ENCODE assay signal across 8 mouse cellular contexts in the genomic region with DNA sequence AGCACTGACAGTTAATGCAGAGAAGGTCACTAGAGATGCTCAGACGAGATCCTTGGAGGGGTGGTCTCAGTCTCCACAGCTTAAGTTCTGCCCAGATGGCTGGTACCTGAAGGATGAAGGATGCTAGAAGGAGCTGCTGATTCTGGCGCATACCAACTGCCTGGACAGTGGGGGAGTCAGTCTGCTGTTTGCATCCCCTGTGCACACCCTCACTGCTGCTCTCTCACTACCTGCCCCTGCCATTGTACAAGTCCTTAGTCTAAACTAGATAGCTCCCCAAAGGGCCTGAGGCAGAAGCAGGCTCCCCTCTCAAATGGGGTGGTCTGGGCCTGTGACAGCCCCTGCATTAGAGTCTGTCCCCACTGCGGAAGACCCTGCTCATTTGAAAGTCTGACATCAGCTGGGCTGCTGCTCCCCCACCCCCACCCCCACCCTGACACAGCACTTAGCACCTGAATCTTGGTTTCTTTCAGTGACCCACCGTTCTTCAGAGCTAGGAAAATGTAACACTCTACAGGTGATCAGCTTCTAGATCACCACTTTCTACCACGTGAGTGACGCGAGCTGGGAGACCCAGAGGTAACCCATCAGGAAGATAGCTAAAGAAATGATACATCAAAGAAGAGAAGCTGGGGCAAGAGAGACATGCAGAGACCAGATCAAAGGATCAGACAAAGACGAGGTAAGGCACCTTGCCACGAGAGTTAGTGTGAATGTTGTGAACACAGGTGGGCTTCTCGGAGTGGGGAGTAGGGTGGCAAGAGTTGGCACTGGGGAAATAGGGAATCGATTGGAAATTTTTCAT. TPM values are rescaled to one million over a fixed set of nuclear protein-coding genes. Genes with fewer than 3 reads are reported as not detected.
A peak's percentile ranks its signal among the peaks of the same experiment; 100 is the strongest.
DNase-seq lines count a peak whose midpoint lies in the region; ATAC-seq and TF ChIP-seq lines count a peak whose summit lies in the region.

A gene (minus strand): TSS at position 92 of the 805 bp plus-strand sequence.

- TF ChIP-seq RAD21 in MEL (IDR thresholded peaks at IDR 0.05; ENCODE audit: low read depth, low read length): no peak

- H3K9ac ChIP-seq in MEL (ENCODE audit: control insufficient read depth, low read depth, low read length, poor library complexity, severe bottlenecking): peak within 1 kb of the TSS; percentile 91
- H3K9ac ChIP-seq in embryonic facial prominence, embryonic 14.5 days (ENCODE audit: low read depth, low read length): peak within 1 kb of the TSS; percentile 73
- H3K9ac ChIP-seq in intestine, postnatal 0 days (ENCODE audit: low read depth, low read length): peak within 1 kb of the TSS; percentile 83
- H3K9ac ChIP-seq in liver, postnatal 0 days (replicated peaks): peak within 1 kb of the TSS; percentile 77
- no peak within 1 kb of the TSS for H3K9ac ChIP-seq in stomach, embryonic 15.5 days

- H3K27me3 ChIP-seq in heart, embryonic 10.5 days (ENCODE audit: insufficient read depth, poor library complexity, severe bottlenecking): no peaks in the 10 kb centered on the region
- H3K27me3 ChIP-seq in MEL (ENCODE audit: control insufficient read depth in 1 of 2, insufficient read depth in 2 of 2, low read length in 2 of 2): no peaks in the 10 kb centered on the region
- H3K27me3 ChIP-seq in embryonic facial prominence, embryonic 14.5 days (replicated peaks; ENCODE audit: control insufficient read depth, insufficient read depth, low read length): no peaks in the 10 kb centered on the region
- no peaks in the 10 kb centered on the region for H3K27me3 ChIP-seq in intestine, postnatal 0 days (replicated peaks; ENCODE audit: control insufficient read depth, insufficient read depth, low read length)
- H3K27me3 ChIP-seq in liver, postnatal 0 days (ENCODE audit: insufficient read depth, low read length): no peaks in the 10 kb centered on the region
- no peaks in the 10 kb centered on the region for H3K27me3 ChIP-seq in stomach, embryonic 15.5 days (replicated peaks)

- DNase-seq in heart, embryonic 10.5 days (ENCODE audit: low spot score): no peak
- DNase-seq in heart, adult 9 months (ENCODE audit: low spot score in 2 of 2): no peak
- no peak for DNase-seq in MEL (ENCODE audit: low read depth, low spot score)
- peak; percentile 55 for DNase-seq in embryonic facial prominence, embryonic 14.5 days (ENCODE audit: low spot score)
- DNase-seq in liver, postnatal 0 days: no peak

- no peak for TF ChIP-seq CTCF in MEL (IDR thresholded peaks at IDR 0.05 in 2 of 3, conservative IDR thresholded peaks at IDR 0.05 in 1 of 3; ENCODE audit: control insufficient read depth in 1 of 3, insufficient read depth in 1 of 3, low read depth in 2 of 3, low read length in 3 of 3, poor library complexity in 1 of 3, severe bottlenecking in 1 of 3)
- TF ChIP-seq CTCF in intestine, postnatal 0 days (IDR thresholded peaks at IDR 0.05; ENCODE audit: low read depth): no peak
- no peak for TF ChIP-seq CTCF in liver, postnatal 0 days (IDR thresholded peaks at IDR 0.05; ENCODE audit: low read depth)

- H3K27ac ChIP-seq in heart, embryonic 10.5 days: peak within 1 kb of the TSS; percentile 98
- H3K27ac ChIP-seq in MEL (ENCODE audit: control insufficient read depth, low read depth, low read length): no peak within 1 kb of the TSS; the same call in 1 of the 2 replicates
- peak within 1 kb of the TSS; percentile 97 for H3K27ac ChIP-seq in embryonic facial prominence, embryonic 14.5 days (replicated peaks; ENCODE audit: low read depth, low read length)
- H3K27ac ChIP-seq in intestine, postnatal 0 days (ENCODE audit: low read depth, low read length): peak within 1 kb of the TSS; percentile 92
- peak within 1 kb of the TSS; percentile 91 for H3K27ac ChIP-seq in liver, postnatal 0 days (ENCODE audit: low read depth)
- H3K27ac ChIP-seq in stomach, embryonic 15.5 days: peak within 1 kb of the TSS; percentile 98; the same call in 1 of the 2 replicates

- peaks cover 41% of the 10 kb centered on the region for H3K4me1 ChIP-seq in heart, embryonic 10.5 days
- H3K4me1 ChIP-seq in MEL (ENCODE audit: control insufficient read depth in 1 of 2, insufficient read depth in 2 of 2, low read length in 2 of 2): peaks cover 3 to 17% of the 10 kb centered on the region in 2 experiments
- H3K4me1 ChIP-seq in embryonic facial prominence, embryonic 14.5 days (ENCODE audit: control insufficient read depth, insufficient read depth, low read length): peaks cover 23% of the 10 kb centered on the region
- no peaks in the 10 kb centered on the region for H3K4me1 ChIP-seq in intestine, postnatal 0 days (replicated peaks; ENCODE audit: control insufficient read depth, insufficient read depth, low read length)
- peaks cover 32% of the 10 kb centered on the region for H3K4me1 ChIP-seq in liver, postnatal 0 days (ENCODE audit: insufficient read depth)
- peaks cover 20% of the 10 kb centered on the region for H3K4me1 ChIP-seq in stomach, embryonic 15.5 days

- no peaks in the 10 kb centered on the region; the same call in 1 of the 2 replicates for H3K79me2 ChIP-seq in MEL (ENCODE audit: control insufficient read depth, insufficient read depth, low read length, poor library complexity)

- peak; percentile 64 for ATAC-seq in embryonic facial prominence, embryonic 14.5 days (ENCODE audit: low read depth)
- ATAC-seq in intestine, postnatal 0 days: no peak
- no peak for ATAC-seq in liver, postnatal 0 days
- ATAC-seq in stomach, embryonic 15.5 days (ENCODE audit: insufficient read depth, low FRiP score, low read depth): 0 out of 2 replicates have a peak, but pooled peaks have one; percentile 2
- ATAC-seq in erythroid progenitor cell, adult 5-6 weeks (replicated peaks; ENCODE audit: low FRiP score, poor library complexity, severe bottlenecking): no peak

- peak within 1 kb of the TSS; percentile 75 for H3K4me2 ChIP-seq in embryonic facial prominence, embryonic 14.5 days (ENCODE audit: low read depth, low read length)
- peak within 1 kb of the TSS; percentile 89 for H3K4me2 ChIP-seq in intestine, postnatal 0 days (replicated peaks; ENCODE audit: low read depth)
- peak within 1 kb of the TSS; percentile 97 for H3K4me2 ChIP-seq in liver, postnatal 0 days (ENCODE audit: low read depth, low read length)
- peak within 1 kb of the TSS; percentile 92 for H3K4me2 ChIP-seq in stomach, embryonic 15.5 days

- no peak for TF ChIP-seq EP300 in MEL (IDR thresholded peaks at IDR 0.05; ENCODE audit: low read depth in 1 of 2, low read length in 2 of 2)
- no peak for TF ChIP-seq EP300 in liver, postnatal 0 days (IDR thresholded peaks at IDR 0.05; ENCODE audit: low read depth)

- H3K9me3 ChIP-seq in heart, embryonic 10.5 days: no peaks in the 10 kb centered on the region
- no peaks in the 10 kb centered on the region for H3K9me3 ChIP-seq in MEL (replicated peaks; ENCODE audit: insufficient read depth, low read length)
- no peaks in the 10 kb centered on the region for H3K9me3 ChIP-seq in embryonic facial prominence, embryonic 14.5 days (ENCODE audit: control insufficient read depth, low read length)
- no peaks in the 10 kb centered on the region for H3K9me3 ChIP-seq in intestine, postnatal 0 days (ENCODE audit: control insufficient read depth)
- H3K9me3 ChIP-seq in liver, postnatal 0 days (ENCODE audit: low read length): no peaks in the 10 kb centered on the region
- H3K9me3 ChIP-seq in stomach, embryonic 15.5 days: no peaks in the 10 kb centered on the region

- 43% methylated on average over 11 of the region's 11 CpGs for WGBS in heart, embryonic 10.5 days
- 56% methylated on average over 11 of the region's 11 CpGs for WGBS in embryonic facial prominence, embryonic 14.5 days
- WGBS in intestine, postnatal 0 days: 81% methylated on average over 11 of the region's 11 CpGs
- 78% methylated on average over 11 of the region's 11 CpGs for WGBS in liver, postnatal 0 days (ENCODE audit: insufficient replicate concordance)
- WGBS in stomach, embryonic 15.5 days: 69% methylated on average over 11 of the region's 11 CpGs

- TF ChIP-seq POLR2A in MEL (IDR thresholded peaks at IDR 0.05; ENCODE audit: control insufficient read depth in 1 of 2, insufficient read depth in 1 of 2, low read depth in 1 of 2, low read length in 2 of 2, poor library complexity in 1 of 2): no peak

- H3K4me3 ChIP-seq in heart, embryonic 10.5 days: peak within 1 kb of the TSS; percentile 69
- H3K4me3 ChIP-seq in MEL (ENCODE audit: control insufficient read depth in 1 of 2, insufficient read depth in 1 of 2, low read depth in 2 of 2, low read length in 2 of 2): peak within 1 kb of the TSS; percentile 77 to 96
- peak within 1 kb of the TSS; percentile 44 for H3K4me3 ChIP-seq in embryonic facial prominence, embryonic 14.5 days (ENCODE audit: low read depth, low read length)
- H3K4me3 ChIP-seq in intestine, postnatal 0 days (ENCODE audit: low read depth, low read length): peak within 1 kb of the TSS; percentile 62
- peak within 1 kb of the TSS; percentile 63 for H3K4me3 ChIP-seq in liver, postnatal 0 days (ENCODE audit: low read depth, low read length)
- peak within 1 kb of the TSS; percentile 61 for H3K4me3 ChIP-seq in stomach, embryonic 15.5 days (replicated peaks)

- H3K36me3 ChIP-seq in heart, embryonic 10.5 days: peaks cover 33% of the 10 kb centered on the region
- peaks cover 2 to 14% of the 10 kb centered on the region in 2 experiments for H3K36me3 ChIP-seq in MEL (ENCODE audit: control insufficient read depth in 1 of 2, insufficient read depth in 2 of 2, low read length in 2 of 2)
- peaks cover 24% of the 10 kb centered on the region for H3K36me3 ChIP-seq in embryonic facial prominence, embryonic 14.5 days (ENCODE audit: control insufficient read depth, insufficient read depth, low read length)
- peaks cover 11% of the 10 kb centered on the region; the same call in 1 of the 2 replicates for H3K36me3 ChIP-seq in intestine, postnatal 0 days (ENCODE audit: control insufficient read depth, insufficient read depth)
- peaks cover 14% of the 10 kb centered on the region for H3K36me3 ChIP-seq in liver, postnatal 0 days (replicated peaks; ENCODE audit: insufficient read depth, low read length)
- peaks cover 7% of the 10 kb centered on the region for H3K36me3 ChIP-seq in stomach, embryonic 15.5 days

TF ChIP-seq in MEL, 35 proteins besides CTCF, POLR2A, EP300 and RAD21 (continues in another document):
- no peak for TF ChIP-seq ZC3H11A (IDR thresholded peaks at IDR 0.05; ENCODE audit: low read depth, low read length)

RNA-seq across cellular contexts. Expression of the gene that starts here (rescaled TPM):
- polyA plus RNA-seq in heart, embryonic 10.5 days (2016; fragmentation: Nextera tagmentation; extraction: Ambion mirVana): 2.6 and 4.7 TPM in 2 replicates
- 0.15 and 0.29 TPM in 2 replicates for total RNA-seq in MEL (2012; rRNA removed)
- 1 to 10 TPM in 1 of 2 experiments, not detected in 1; 2.5 TPM for polyA plus RNA-seq in MEL (2012; ENCODE audit: insufficient read depth in 1 of 2, insufficient read length in 2 of 2, low read depth in 1 of 2, low replicate concordance in 2 of 2, missing spikeins in 1 of 2)
- polyA plus RNA-seq in embryonic facial prominence, embryonic 14.5 days (2014; fragmentation: Nextera tagmentation; extraction: Ambion mirVana): 22.2 and 24.6 TPM in 2 replicates
- 9.4 and 10.9 TPM in 2 replicates for polyA plus RNA-seq in intestine, postnatal 0 days (2015; fragmentation: Nextera tagmentation; extraction: Ambion mirVana)
- polyA plus RNA-seq in liver, postnatal 0 days (2015; fragmentation: Nextera tagmentation; extraction: Ambion mirVana): 0.08 and 0.23 TPM in 2 replicates
- 11.2 and 14.7 TPM in 2 replicates for polyA plus RNA-seq in stomach, embryonic 15.5 days (2015; fragmentation: Nextera tagmentation; extraction: Ambion mirVana)
- total RNA-seq in erythroid progenitor cell, adult 5-6 weeks (2015; ENCODE audit: low replicate concordance): not detected in 2 replicates
- total RNA-seq in erythroid progenitor cell, adult 5-6 weeks (2017; ENCODE audit: low replicate concordance): not detected in 2 replicates

Comparison
In these comparisons a context has a peak if more than half of its experiments do, and no peak if none do; other contexts are left out.
1. ATAC-seq: peak in embryonic facial prominence, embryonic 14.5 days (single experiment) and stomach, embryonic 15.5 days (single experiment); none in intestine, postnatal 0 days (single experiment), liver, postnatal 0 days (single experiment) and erythroid progenitor cell, adult 5-6 weeks (single experiment).
2. Peak in every context shown above with its lines, with median percentiles within 50 percentile points of each other: H3K4me3 ChIP-seq and H3K4me2 ChIP-seq.